Mouse (Mus musculus): ENCODE measurements at regions not wholly inside any gene's neighbourhood (a gene's known extent, or its start where the extent isn't known, plus 50 kb on each side); places are given as distances from the start of the nearest gene placed in this dataset.

DNA sequence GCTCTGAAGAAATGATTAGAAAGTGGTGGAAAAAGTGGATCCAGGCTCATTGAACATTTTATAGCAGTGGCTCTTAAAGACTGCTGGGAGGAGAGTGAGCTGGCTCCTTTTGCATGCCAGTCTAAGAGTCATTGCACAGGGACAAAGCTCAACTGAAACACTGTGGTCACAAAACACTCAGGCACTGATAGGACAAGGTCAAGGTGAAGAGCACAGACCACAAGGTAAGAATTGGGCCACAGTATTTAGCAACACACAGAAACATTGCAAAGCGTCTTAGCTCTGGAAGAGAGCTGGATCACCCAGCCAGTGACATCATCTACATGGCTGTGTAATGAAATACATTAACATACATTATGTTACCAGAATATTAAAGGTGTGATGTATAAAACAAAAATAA lies 319.0 kb upstream of the Gm5415 start:
- H3K36me3 ChIP-seq (ENCODE audit: control insufficient read depth, insufficient read depth, low read length) = no peaks in the 10 kb centered on the region
- H3K4me1 ChIP-seq (ENCODE audit: control insufficient read depth, insufficient read depth, low read length) = no peaks in the 10 kb centered on the region
- 94% methylated on average over 1 of the region's 1 CpGs for WGBS
- H3K4me3 ChIP-seq (ENCODE audit: low read length) = no peak overlapping the region
- no peak for ATAC-seq (ENCODE audit: low FRiP score, low TSS enrichment)
- H3K9me3 ChIP-seq (ENCODE audit: control insufficient read depth, low read length) = no peaks in the 10 kb centered on the region
- H3K4me2 ChIP-seq (replicated peaks; ENCODE audit: low read depth, low read length) = no peak overlapping the region
- H3K27ac ChIP-seq (ENCODE audit: low read depth, low read length) = no peak overlapping the region
- H3K9ac ChIP-seq (ENCODE audit: low read depth, low read length) = no peak overlapping the region
- H3K27me3 ChIP-seq (ENCODE audit: control insufficient read depth, insufficient read depth, low read length) = no peaks in the 10 kb centered on the region

DNA sequence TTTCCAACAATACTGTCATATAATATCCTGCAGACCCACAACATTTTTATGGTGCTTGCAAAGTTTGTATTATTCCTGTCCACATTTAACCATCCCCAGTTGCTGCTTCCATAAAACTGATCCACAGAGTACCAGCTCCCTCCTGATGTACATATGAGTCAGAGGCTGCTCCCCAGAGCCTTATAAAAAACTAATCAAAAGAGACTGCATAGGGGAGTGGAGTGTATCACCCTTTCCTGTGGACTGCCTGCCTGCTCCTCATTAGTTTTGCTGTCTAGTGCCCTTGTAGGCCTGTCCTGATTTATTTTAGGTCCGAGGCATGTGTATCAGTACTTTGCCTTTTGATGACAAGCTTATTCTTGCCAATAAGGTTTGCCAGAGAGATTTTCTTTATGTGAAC lies 310.9 kb upstream of the Gm5415 start:
- Histone ChIP-seq H3K36me3 (ENCODE audit: control insufficient read depth, insufficient read depth, low read length) (no peaks in the 10 kb centered on the region), H3K4me1 (ENCODE audit: control insufficient read depth, insufficient read depth, low read length) (no peaks in the 10 kb centered on the region), H3K4me3 (ENCODE audit: low read length) (no peak overlapping the region), H3K27ac (ENCODE audit: low read depth, low read length) (no peak overlapping the region), H3K4me2 (replicated peaks; ENCODE audit: low read depth, low read length) (no peak overlapping the region), H3K27me3 (ENCODE audit: control insufficient read depth, insufficient read depth, low read length) (no peaks in the 10 kb centered on the region), H3K9me3 (ENCODE audit: control insufficient read depth, low read length) (no peaks in the 10 kb centered on the region), H3K9ac (ENCODE audit: low read depth, low read length) (no peak overlapping the region)
- no peak for ATAC-seq (ENCODE audit: low FRiP score, low TSS enrichment)
- WGBS = 63% methylated on average over 1 of the region's 1 CpGs
